Mouse (Mus musculus) MEL-GATA-1-ER (cell line): Measurements from ENCODE around the gene Kat2a.
"Not testable (repeated sequence)": the region's sequence is repeated elsewhere in the genome, so short reads cannot be mapped to it uniquely, and the experiment has no call there.

Experiments
- DNase-seq: peaks from one replicate; pipeline ENCODE4 v3.0.0-alpha.2; 2012; ENCODE audit warnings: low read depth; ENCODE audit errors: extremely low read depth

Gene Kat2a

DNA sequence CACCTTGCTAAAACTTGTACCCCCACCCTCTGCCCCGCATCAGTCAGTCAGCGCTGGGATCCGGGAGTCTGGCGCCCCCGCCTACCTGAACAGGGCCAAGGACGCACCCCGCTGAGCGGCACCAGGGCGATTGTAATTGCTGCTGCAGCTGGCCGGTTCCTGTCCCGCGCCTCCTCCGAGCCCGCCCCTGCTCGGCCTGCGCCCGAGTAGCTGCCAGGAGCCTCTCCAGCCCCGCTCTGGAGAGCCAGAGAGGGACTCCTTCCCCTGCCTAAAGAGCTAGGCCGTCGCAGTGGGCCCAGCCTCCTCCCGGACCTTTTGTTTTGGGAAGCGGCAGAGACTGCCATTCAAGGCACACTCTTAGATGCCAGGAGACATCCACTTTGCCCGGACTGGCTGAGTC, 39.1 kb downstream of the Kat2a start:
- no peak for DNase-seq

DNA sequence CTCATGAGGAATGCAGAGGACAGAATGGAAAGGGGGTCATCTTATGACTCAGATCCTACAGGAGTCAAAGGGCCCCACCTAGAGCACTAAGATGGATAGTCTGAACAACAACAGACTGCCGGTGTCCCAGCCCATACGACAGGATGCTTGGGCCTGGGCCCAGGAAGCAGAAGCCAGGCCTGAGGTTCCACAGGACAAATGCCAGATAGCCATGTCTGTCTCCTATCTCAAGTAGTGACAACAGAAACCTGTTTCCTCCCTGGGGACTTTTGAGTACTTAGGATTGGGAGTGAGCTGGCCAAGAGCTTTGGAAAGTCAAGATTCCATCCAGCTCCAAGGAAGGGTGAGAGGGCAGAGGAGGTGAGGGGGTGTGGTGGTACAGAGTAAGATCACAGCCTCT, 40.3 kb downstream of the Kat2a start:
- DNase-seq = no peak

DNA sequence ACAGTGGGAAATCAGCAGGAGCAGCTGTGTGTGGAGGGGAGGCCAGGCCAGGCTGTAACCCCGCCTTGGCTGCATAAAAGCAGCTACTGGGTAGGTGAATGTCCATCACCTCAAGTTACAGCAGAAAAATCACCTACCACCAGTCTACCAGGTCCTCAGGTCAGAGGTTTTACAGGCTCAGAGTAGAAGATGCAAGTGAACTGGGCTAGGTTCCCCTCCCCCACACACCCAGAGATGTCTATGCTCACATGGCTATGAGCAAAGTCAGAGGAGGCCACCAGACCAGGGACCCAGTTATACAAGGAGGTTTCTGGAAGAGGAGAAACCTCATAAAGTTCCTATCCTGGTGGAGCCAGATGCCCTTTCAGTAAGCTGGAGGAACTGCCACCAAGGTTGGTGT, 41.2 kb downstream of the Kat2a start:
- no peak for DNase-seq

DNA sequence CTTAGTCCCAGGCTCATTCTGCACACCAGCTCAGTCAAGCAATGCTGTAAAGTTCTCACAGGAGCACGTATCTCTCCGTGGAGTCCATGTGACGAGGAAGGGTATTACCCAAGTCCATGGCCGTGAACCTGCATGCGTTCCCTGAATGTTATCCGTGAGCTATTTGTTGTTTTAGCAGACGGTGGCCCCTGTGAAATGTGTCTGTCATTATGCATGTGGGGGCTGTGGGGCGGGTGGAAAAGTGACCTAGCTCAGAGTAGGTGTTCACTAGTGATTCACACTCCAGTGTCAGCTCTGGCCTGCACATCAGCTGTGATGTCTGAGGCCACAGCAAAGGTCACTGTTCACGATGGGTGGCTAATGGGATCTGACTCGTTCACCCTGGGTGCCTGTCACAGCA, 52.5 kb downstream of the Kat2a start:
- DNase-seq = no peak

DNA sequence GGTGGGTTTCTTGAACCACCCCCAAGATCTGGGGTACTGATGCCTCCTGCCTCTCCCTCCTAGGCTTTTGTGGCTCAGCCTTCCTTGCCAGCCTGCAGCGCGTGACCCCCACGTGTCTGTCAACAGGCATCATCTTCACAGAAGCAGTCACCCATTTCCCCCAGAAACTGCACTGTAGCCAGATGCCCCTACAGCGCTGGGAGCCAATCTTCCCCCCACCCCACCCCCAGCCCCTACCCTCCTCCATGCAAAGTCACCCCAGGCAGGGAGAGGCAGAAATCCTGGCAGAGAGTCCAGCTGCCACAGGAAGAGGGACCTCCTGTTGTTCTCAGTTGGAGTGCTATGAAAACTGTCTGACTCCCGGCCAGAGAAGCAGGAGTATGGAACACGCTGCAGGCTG, 55.8 kb downstream of the Kat2a start:
- DNase-seq = no peak

DNA sequence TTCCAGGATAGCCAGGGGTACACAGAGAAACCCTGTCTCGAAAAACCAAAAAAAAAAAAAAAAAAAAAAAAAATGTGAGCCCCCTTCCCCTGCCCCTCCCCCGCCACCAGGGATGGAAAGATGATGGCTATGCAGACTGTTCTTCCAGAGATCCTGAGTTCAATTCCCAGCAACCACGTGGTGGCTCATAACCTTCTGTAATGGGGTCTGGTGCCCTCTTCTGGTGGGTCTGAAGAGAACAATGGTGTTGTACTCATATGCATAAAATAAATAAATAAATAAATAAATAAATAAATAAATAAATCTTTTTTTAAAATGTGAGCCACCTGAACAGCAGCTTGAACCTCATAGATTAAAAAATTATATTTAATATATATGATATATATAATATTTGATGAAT, 56.7 kb downstream of the Kat2a start:
- not testable (repeated sequence) for DNase-seq
